Mouse (Mus musculus) heart, postnatal 14 days (tissue): ENCODE measurements at regions not wholly inside any gene's neighbourhood (a gene's known extent, or its start where the extent isn't known, plus 50 kb on each side); places are given as distances from the start of the nearest gene placed in this dataset.
"Not testable (repeated sequence)": the region's sequence is repeated elsewhere in the genome, so short reads cannot be mapped to it uniquely, and the experiment has no call there.

Experiments
- DNase-seq, 2 experiments: peaks; one replicate each; pipeline ENCODE4 v3.0.0; 2021 to 2022
- intact Hi-C: fragments of 180-260 bp; cut with DNase I; formaldehyde crosslinking; loops from one replicate; pipeline ENCODE4 v1.15.1; 2025

DNA sequence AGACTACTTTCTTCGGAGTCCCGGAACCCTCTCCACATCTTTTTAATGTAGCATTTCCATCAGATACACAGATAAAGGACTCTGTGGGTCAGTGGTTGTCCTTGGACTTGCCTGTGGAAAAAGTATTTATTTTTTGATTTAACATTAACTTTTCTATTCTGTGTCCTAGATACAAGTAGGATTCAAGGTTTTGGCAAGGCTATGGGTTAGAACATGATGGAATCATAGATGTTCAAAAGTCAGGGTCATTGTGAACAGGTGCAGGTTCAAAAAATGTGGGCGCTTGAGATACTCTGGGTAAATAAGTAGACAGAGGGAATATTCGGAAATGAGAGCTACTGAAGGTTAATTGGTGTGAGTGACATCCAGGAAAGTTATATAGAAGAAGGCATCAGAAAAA lies 347.7 kb downstream of the Cypt12 start:
- no peak for DNase-seq
- intact Hi-C loops, result no loop called here

DNA sequence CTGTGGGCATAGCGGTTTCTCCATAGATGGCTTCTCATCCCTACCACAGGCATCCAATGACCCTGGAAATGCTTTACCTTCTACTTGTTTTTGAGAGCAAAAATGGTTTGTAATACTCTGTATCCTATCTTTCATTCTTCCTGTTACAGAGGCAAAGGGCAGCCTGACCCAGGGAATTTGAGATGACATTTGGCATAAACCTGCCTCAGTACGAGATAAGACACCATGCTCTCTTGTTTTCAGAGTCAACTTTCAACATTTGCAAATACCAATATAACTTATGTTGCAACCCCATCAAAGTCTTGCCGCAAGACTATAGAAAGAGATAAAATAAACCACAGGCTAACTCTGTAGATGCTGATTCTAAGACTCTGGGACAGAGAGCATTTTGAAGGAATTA lies 350.5 kb downstream of the Cypt12 start:
- DNase-seq, result no peak
- intact Hi-C loops, result no loop called here

DNA sequence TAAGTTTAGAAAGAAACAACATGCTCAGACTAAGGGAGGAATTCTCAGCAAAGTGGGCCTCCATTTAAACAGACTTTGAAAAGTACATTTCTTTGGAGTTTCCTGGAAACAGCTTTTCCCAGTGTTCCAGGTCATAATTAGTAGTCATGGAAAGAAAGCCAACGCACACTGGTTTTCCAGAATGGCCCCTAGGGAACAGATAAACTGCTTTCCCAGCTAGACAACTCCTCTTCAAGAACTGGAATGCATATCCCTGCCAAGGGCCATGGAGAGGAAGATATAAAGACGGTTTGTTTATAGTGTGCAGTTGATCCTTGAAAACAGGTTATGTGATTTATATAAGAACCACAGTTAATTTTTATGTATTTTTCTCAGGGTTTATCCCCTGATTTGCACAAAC lies 351.3 kb downstream of the Cypt12 start:
- peak; percentile 14 to 30 for DNase-seq
- intact Hi-C loops, result no loop called here

DNA sequence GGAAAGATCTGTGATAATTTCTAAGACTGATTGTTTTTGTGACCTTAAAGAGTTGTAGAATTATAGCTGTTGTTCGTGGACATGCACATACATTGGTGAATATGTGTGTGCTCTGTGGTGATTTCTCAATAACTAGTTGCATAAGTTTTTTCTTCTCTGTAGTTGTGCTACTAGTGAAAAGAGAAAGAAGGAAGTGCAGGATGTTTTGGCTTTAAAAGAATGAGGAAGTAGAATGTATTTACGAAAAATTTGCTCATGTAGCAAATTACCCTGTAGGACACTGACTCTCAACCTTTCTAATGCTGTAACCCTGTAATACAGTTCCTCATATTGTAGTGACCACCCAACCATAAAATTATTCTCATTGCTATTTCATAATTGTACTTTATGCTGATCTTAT lies 371.2 kb downstream of the Cypt12 start:
- DNase-seq, result no peak
- intact Hi-C loops, result no loop called here

DNA sequence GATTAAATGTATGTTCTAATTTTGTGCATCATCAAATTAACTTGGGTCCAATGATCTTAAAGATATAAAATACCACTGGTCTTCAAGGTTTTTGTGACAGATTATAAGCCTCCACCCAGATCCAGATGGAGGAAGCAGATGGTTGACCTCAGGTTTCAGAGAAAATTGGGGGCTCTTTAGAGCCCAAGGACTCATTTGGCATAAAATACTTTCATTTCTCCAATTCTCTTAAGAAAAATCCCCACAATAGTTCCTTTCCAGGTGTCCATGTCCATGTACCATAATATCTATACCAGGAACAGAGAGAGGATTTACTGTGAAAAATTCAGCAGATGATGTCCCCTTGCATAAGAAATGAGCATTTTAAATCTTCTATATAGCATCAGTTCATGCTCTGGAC lies 385.0 kb downstream of the Cypt12 start:
- intact Hi-C loops, result no loop called here

DNA sequence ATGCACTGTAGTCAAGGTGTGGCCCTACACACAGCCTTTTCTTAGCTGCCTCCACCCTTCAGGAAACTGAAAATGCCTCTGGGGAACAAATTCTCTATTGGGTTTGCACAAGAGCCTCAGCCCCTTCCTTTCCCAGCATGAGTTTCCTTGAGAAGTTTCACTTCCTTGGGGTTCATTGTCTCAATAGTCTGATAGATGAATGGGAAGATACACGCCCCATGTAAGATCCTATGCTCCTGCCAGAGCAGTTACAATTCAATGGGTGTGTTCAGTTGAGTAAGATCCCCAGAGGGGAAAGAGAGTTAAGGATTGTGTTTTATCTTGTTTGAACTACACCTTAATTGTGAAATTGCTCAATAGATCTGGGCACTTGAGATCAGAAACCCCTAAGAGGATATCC lies 391.0 kb downstream of the Cypt12 start:
- intact Hi-C loops, result no loop called here
- no peak for DNase-seq

More for the DNA sequence above, 385.0 kb downstream of the Cypt12 start:
- DNase-seq, result no peak

DNA sequence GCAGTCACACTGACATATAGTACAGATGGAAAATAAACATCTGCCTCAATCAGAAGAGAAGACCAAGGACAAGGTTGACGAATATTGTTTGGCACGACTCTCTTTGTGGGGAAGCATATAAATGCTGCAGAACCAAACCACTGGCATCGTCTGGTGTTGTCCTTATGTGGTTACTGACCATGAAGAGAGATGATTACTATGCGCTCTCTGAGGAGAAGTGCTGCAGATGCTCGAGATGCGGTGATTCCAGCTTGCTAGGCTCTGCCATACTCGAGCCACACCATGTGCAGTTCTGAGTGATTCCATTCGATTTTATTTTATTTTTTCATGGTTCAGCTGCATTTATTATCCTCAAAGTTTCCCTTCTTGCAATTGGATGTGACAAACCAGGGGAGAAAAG lies 393.5 kb downstream of the Cypt12 start:
- DNase-seq, result no peak
- intact Hi-C loops, result no loop called here

DNA sequence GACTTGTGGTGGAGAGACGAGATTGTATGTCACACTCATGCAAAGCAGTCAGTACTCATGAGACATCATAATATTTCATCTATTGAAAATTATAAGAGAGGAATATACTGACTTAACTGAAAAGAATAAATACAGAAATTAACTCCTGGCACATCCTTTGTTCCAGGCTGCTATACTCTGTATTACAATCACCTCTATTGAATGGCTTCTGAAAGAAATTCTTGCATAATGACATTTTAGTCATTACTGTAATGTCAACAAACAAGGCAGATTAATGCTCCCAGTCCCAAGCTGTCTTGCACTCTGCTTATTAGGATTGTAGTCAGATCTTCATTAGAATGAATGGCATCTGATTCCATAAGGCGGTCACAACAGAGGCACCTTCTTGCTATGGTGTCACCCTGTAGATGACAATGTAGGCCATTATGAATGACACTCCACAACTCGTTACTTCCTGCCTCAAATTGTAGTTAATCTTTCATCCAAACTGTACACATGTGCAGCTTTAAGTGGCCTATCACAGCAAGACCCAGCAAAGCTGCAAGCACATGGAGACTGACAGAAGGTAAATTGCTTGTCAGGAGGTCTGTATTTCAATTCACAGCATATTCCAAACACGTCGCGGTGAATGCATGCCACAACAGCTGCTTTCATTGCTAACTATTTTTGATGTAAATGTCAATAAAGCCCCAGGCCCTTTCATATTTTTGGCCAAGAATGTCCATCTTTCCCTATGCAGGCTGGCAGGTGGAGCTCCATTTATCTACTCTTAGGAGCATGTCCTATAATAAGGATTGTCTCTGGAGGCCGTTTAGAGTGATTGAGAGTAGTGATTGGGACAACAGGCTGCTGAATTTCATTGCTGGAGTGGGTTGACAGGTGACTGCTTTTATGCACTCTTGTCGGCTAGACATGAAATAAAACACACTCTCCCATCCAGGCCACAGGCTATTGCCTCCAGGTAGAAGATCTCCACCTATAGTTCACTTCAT lies 430.1 kb downstream of the Cypt12 start:
- intact Hi-C loops, result no loop called here
- DNase-seq, result no peak

DNA sequence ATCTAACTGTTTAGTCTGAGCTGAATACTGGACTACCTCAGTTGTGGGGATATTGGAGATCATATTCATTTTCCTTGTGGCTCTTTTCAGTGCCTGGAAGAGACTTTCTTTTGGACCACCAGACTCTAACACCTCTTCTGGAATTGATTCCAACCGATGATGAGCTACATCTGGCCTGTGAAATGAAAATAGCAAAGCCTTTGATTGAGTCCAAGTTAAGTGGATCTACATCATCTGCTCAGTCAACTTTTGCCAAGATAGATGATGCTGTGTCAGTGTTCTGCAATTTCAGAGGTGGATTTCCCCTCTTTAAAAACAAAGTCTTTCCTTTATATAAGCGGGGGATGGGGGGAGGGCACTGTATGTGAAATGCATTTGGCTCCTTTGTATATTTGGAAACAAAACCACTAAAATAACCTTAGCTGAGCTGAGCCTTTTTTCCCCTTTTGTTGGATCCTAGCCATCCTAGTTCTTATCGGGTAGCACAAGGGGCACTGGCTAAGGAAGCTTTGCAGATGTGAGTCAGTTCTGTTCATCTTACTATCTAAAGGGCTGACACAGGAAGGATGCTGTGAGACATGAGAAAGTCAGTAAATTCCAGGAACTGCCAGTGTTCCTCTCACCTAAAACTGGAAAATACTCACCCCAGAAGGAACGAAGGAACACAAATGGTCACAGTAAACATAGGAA lies 473.8 kb downstream of the Cypt12 start:
- intact Hi-C loops, result no loop called here
- peak in 1 of 2 experiments; percentile 1 for DNase-seq

DNA sequence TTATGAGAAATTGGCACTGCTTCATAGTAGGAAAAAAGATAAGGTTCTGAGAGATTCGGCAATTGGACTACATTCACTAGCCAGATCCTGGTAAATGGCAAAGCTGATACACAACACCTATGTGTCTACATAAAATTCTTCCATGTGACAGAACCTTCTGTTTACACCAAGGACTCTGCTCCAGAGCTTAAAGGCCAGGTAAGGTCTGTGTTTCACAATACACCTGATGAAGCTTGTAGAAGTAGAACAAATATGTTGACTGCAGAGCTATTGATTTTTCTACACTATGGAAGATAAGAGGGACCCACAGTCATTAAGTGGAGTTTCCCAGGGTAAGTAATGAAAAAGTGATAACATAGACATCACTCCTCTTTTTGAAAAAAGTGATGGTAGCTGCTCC lies 480.7 kb downstream of the Cypt12 start:
- intact Hi-C loops, result no loop called here
- DNase-seq, result no peak

DNA sequence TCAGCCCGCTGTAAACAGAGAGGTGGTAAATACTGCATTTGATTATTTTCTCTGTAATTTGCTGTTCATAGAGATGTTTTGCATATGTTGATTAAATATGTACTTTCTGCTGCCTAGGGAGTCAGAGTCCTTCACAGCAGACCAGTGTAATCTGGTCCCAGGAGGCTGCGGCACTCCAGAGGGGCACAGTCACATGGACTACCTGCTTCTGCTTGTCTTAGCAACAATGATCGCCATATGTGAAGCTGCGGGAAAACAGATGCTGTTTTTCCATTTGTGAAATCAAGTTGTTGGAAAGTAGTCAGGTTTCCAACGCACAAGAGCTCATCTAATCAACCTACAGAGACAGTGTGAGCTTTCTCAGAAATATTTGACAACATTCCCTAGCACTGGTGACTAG lies 490.6 kb downstream of the Cypt12 start:
- intact Hi-C loops, result no loop called here
- no peak for DNase-seq

DNA sequence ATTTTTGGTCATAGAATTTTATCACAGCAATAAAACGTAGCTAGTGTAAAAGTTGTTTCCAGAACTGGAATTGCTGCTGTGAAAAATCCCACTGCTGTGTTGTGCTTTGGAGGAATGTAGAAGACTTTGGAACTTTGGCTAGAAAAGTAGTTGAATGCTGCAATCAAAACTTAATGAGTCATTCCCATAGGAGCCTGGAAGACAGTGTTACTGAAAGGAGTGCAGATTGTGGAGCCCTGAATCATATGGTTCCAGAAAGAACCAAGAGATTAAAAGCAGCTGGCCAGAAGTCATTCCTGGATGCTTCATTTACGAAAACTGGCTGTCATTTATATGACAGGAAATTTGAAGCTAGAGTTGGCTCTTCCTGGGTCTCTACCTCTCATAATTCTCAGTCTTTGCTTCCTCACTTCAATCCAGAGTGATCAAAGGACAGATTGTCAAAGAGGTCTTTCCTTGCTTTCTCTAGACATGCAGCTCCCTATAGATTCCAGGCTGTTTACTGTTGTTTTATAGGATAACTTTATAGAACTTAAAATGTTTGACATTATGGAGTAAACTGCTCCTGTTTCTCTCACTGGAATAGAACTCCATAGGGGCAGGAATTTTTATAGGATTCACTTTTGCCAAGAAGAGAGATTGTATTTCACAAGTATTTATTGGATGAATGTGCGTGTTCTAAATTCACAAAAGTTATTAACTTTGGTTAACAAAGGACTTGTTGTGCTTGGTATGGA lies 504.2 kb downstream of the Cypt12 start:
- DNase-seq, result no peak
- intact Hi-C loops, result no loop called here

DNA sequence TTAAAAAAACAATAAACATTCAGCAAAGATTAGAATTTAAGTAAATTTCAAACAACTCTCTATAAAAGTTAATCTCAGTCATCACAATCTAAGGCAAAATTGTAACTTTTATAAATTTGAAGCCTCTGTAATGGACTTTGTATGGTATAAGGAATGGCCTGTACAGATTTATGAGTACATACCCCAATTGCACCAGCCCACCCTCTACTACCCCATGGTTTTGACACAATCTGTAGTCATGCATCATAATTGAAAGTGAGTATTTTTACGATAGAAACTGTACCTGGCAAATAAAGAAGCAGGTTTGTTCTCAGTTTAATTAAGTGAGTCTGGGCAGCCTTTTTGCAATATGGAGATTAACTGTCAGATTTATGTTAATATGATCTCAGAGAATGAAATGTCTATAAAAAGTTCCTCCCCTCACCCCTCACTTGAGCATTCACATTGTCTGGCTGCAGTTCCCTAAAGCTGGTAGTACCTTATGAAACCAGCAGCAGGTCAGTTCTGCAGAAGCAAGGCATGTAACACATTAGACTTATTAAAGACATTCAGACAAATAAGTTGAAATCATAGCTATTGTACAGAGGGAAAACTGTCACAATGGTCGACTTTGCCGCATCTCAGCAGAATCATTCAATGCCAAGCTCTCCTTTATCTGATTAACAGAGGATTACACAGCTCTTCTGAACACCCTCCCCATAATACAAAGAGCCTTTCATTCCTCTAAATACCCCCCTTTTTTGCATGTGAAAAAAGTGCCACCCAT lies 505.2 kb downstream of the Cypt12 start:
- DNase-seq, result no peak
- intact Hi-C loops, result no loop called here

DNA sequence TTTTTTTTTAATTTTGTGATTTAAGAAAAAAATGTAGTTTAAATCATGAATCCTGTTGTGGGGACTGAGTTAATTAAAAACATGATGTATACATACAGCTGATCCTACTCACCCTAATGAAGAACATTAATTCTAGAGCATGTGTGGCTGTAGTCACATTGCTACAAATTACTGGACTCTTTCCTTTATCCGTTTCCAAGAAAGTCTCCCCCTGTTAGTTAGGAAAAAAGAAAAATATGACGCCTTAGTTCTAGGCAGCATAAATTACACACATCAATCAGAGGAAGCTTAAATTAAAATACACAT lies 505.7 kb downstream of the Cypt12 start:
- no peak for DNase-seq
- intact Hi-C loops, result no loop called here

DNA sequence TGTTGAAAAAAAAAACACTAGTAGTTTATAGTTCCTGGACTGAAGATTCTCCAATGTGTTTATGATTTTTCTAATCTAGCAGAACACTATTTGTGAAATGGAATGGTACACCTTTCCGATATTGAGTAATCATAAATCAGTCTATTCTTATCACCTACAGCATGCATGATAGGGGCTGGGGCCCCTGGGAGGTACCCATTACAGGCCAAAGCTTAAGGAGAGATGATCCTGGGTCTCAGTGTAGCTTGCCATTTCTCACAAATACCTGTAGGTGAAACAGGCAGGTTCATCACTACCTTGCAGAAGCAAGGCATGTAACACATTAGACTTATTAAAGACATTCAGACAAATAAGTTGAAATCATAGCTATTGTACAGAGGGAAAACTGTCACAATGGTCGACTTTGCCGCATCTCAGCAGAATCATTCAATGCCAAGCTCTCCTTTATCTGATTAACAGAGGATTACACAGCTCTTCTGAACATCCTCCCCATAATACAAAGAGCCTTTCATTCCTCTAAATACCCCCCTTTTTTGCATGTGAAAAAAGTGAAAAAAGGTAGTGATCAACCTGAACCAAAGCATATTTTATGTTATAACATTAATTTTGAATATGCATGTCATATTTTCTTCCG lies 506.5 kb downstream of the Cypt12 start:
- DNase-seq, intact Hi-C loops: not testable (repeated sequence)

DNA sequence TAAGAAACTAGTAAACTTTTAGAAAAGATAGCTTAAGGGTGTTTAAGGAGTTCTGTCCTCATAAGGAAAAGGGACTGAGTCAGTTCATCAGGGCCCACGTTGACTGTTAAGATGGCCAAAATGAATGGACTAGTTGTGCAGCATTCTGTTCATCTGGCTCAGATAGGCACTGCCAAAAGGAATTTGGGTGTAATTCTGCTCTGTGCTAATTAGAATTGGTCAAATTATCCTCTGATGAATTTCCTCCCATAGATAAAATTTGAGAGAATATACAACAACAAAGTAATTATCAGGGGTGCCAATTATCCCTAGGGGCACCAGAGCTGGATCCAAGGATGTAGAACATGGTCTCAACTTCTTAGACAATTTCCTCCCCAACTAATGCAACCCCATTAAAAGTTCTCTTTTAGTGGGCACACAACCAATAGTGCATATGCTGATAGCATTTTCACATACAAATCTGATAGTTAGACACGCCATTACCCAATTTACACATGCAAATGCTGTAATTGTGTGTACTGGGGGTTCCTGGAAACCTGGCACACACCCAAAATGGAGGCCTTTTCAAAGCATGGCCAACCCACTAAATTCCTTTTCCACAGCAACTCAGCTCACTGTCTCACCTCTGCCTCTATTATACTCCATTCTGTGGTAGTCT lies 508.0 kb downstream of the Cypt12 start:
- intact Hi-C loops, result no loop called here
- no peak for DNase-seq

DNA sequence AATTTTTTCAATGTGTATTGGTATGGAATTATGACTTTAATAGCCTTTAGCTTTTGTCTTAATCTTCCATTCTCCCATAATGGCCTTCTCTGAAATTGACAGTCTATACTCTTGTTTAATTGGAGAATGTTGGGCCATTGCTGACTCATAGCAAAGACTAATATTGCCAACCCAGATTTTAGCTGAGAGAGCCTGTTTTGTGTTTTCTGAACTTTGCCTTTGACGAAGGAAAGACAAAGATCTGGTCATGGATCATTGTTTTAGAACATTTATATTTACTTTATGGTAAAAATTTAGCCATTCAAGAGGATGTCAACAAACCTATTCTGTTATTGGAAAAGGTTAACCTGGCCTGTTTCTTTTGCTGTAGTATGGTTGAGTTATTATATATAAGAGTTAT lies 512.1 kb downstream of the Cypt12 start:
- intact Hi-C loops, result no loop called here

DNA sequence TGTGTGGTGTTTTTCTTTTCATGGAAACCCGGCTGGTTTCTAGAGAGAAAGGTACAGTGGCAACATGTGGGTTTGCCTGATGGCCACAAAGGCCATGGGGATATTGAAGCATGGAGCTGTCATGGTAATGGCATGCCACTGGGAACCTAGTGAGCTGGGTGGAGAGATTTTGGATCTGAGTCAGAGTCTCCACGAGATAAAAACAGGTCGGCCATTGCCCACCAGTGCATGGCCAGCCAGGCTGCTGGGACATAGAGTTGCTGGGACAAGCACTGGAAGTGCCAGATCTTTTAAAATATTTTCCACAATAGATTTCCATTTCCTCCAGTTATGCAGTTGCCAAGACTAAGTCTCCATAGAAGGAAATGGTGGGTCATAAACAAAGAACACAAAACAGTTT lies 523.6 kb downstream of the Cypt12 start:
- intact Hi-C loops, result no loop called here

More for the DNA sequence above, 512.1 kb downstream of the Cypt12 start:
- DNase-seq, result no peak

DNA sequence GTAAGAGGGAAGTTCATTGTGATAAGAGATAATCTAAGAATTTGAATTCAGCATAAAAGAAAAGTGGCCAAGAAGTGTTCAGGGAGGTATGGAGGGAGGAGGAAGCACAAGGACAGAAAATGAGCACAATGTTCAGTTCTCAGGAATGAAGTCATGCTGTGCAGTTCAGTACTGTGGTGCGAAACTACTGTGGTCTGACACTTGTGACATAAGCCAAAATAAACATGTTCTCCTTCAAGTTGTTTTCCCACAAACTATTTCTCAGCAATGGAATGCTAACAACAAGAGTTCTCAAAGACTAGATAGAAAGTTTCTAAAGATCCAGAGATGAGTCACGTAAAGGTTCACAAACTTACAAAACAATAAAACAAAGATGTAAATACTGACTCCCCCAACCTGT lies 531.3 kb downstream of the Cypt12 start:
- no peak for DNase-seq
- intact Hi-C loops, result no loop called here

More for the DNA sequence above, 523.6 kb downstream of the Cypt12 start:
- DNase-seq, result no peak

DNA sequence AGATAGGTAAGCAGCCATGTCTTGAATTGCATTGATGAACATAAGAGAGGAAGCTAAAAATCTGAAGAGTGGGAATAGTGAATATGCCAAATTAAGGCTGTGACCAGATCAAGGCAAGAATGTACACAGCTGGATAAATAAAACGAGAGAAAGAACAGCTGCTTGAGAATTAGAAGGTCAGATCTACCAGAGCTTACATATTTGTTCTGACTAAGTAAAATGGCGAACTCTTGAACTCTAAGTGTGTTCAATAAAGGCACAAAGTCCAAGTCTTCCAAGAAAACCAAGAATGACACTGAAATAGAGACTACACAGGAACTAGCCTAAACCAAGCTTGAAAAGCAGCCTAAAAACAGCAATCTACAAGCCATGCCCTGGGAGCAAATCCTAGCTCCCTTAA lies 533.8 kb downstream of the Cypt12 start:
- DNase-seq, result no peak
- intact Hi-C loops, result no loop called here
